Mouse (Mus musculus) limb, embryonic 12.5 days (tissue): ENCODE results near the gene Svop. TPM values are rescaled to one million over a fixed set of nuclear protein-coding genes. Genes with fewer than 3 reads are reported as not detected.

Experiments used
- ATAC-seq: fragments of 200-750 bp; cut with Nextera tagmentation; 2 replicates; pipeline ENCODE4 v1.8.0; 2017; ENCODE audit warnings: low read depth, moderate TSS enrichment; ENCODE audit not compliant: insufficient number of reproducible peaks, insufficient read depth, low FRiP score, low TSS enrichment
- H3K27ac ChIP-seq: fragments of 300-500 bp; sonication (generic); 2 replicates; pipeline ENCODE4 v1.5.1; 2016; ENCODE audit warnings: mild to moderate bottlenecking, moderate library complexity
- H3K27me3 ChIP-seq: fragments of 300-500 bp; sonication (generic); 2 replicates; pipeline ENCODE4 v1.6.1; 2016; ENCODE audit warnings: mild to moderate bottlenecking, moderate library complexity
- H3K36me3 ChIP-seq: fragments of 300-500 bp; sonication (generic); 2 replicates; pipeline ENCODE4 v1.6.1; 2016; ENCODE audit warnings: mild to moderate bottlenecking, moderate library complexity
- H3K4me1 ChIP-seq: fragments of 300-500 bp; sonication (generic); replicated peaks from 2 replicates; pipeline ENCODE4 v1.6.1; 2016
- H3K4me2 ChIP-seq: fragments of 300-500 bp; sonication (generic); 2 replicates; pipeline ENCODE4 v1.6.1; 2016; ENCODE audit warnings: mild to moderate bottlenecking, moderate library complexity
- H3K4me3 ChIP-seq: fragments of 300-500 bp; sonication (generic); replicated peaks from 2 replicates; pipeline ENCODE4 v1.5.1; 2016; ENCODE audit warnings: mild to moderate bottlenecking
- H3K9ac ChIP-seq: fragments of 300-500 bp; sonication (generic); replicated peaks from 2 replicates; pipeline ENCODE4 v1.6.1; 2016; ENCODE audit warnings: mild to moderate bottlenecking, moderate library complexity
- H3K9me3 ChIP-seq: fragments of 300-500 bp; sonication (generic); 2 replicates; pipeline ENCODE4 v1.6.1; 2016; ENCODE audit warnings: mild to moderate bottlenecking, moderate library complexity
- WGBS: fragments of 180-500 bp; shearing (Covaris S2); methylation state at CpG from one replicate; pipeline ENCODE4 v1.1.7; 2016; 5-methylcytosine and 5-hydroxymethylcytosine counted together
- polyA plus RNA-seq: library from polyadenylated mRNA; unstranded; fragments of >200 nt; fragmentation: Nextera tagmentation; extraction: Ambion mirVana; gene quantifications from 2 replicates; pipeline ENCODE4 v1.2.1, GENCODE M21; 2016

Svop gene
- polyA plus RNA-seq, 1 experiment from 2014 or later = 0.08 TPM

DNA sequence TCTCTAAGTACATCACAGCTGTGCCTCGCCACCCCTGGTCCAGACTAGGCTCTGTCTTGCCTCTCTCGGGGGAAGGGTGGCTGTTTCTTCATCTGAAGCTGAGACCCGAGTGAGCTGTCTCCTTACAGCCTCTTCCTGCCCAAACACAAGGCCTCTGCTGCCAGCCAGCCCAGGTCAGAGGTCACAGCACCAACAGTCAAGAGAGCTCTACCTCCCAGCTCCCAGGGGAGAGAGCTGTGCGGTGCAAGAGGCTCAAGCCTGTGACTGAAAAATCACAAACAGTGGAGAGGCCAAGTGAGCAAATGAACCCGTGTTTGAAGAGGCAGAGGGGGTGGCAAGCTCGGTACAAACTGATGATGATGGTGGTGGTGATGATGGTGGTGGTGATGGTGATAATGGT, 24.8 kb downstream of the Svop start:
- H3K27me3 ChIP-seq = no peaks in the 10 kb centered on the region
- H3K9me3 ChIP-seq = no peaks in the 10 kb centered on the region
- 39% methylated on average over 6 of the region's 6 CpGs for whole genome bisulfite sequencing
- H3K4me1 ChIP-seq = no peaks in the 10 kb centered on the region
- no peak overlapping the region for H3K27ac ChIP-seq
- ATAC-seq = no peak
- no peaks in the 10 kb centered on the region for H3K36me3 ChIP-seq
- H3K9ac ChIP-seq = no peak overlapping the region
- H3K4me2 ChIP-seq = no peak overlapping the region
- H3K4me3 ChIP-seq = no peak overlapping the region

DNA sequence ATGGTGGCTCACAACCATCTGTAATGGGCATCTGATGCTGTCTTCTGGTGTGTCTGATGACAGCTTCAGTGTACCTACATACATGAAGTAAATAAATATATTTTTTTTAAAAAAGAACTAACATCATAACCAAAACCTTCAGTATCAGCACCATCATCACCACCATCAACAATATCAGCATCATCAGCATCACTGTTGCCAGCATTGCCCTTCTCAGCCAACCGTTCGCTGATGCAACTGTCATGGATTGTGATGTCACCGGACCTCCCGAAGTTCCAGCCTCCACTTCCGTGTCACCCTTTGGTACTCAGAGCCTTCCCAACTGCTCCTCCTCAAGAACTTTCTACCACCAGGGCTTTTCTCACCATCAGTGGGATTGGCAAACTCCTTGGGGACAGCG, 26.2 kb downstream of the Svop start, which contains the start of gene Usp30:
Usp30 (plus strand) TSS at position 301 of the 400 bp plus-strand sequence.
- H3K4me3 ChIP-seq = no peak within 1 kb of the TSS
- H3K9me3 ChIP-seq = no peaks in the 10 kb centered on the region
- H3K36me3 ChIP-seq = no peaks in the 10 kb centered on the region
- H3K9ac ChIP-seq = no peak within 1 kb of the TSS
- WGBS = 87% methylated on average over 6 of the region's 6 CpGs
- H3K27ac ChIP-seq = no peak within 1 kb of the TSS
- H3K4me1 ChIP-seq = no peaks in the 10 kb centered on the region
- no peaks in the 10 kb centered on the region for H3K27me3 ChIP-seq
- ATAC-seq = no peak
- no peak within 1 kb of the TSS for H3K4me2 ChIP-seq

DNA sequence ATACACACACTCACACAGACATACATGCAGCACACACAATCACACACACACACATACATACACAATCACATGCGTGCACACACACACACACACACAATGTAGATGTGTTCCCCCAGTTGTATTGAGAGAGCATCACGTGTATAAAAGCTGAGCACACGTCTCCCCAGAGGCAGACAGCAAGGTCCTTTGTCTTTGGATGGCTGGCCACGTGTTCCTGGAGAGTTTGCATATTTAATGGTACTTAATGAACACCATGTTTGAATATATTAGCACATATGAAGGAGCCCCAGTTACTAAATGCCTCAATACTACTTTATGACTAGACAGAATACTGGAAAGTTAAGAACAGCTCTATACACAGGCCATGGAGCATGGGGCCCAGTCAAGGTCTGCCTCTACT, 27.4 kb downstream of the Svop start:
- 0 out of 2 replicates have a peak, but pooled peaks cover 5% of the 10 kb centered on the region for H3K27me3 ChIP-seq
- no peak overlapping the region for H3K9ac ChIP-seq
- no peak overlapping the region for H3K27ac ChIP-seq
- WGBS = 78% methylated on average over 4 of the region's 4 CpGs
- H3K4me3 ChIP-seq = no peak overlapping the region
- no peaks in the 10 kb centered on the region for H3K9me3 ChIP-seq
- no peaks in the 10 kb centered on the region for H3K4me1 ChIP-seq
- H3K36me3 ChIP-seq = no peaks in the 10 kb centered on the region
- H3K4me2 ChIP-seq = no peak overlapping the region
- ATAC-seq = no peak

- WGBS = 50% methylated on average over 7 of the region's 7 CpGs
- H3K9me3 ChIP-seq = no peaks in the 10 kb centered on the region
- H3K4me2 ChIP-seq = no peak overlapping the region
- no peaks in the 10 kb centered on the region for H3K4me1 ChIP-seq
- no peak overlapping the region for H3K9ac ChIP-seq
- 0 out of 2 replicates have a peak, but pooled peaks cover 5% of the 10 kb centered on the region for H3K27me3 ChIP-seq
- ATAC-seq = no peak
- H3K4me3 ChIP-seq = no peak overlapping the region
- H3K36me3 ChIP-seq = no peaks in the 10 kb centered on the region
- H3K27ac ChIP-seq = no peak overlapping the region
Measured at GRCm38 (mm10) chr5:114061675-114062074, 29.7 kb downstream of the Svop start.

- H3K9ac ChIP-seq = no peak overlapping the region
- no peak for ATAC-seq
- H3K4me1 ChIP-seq = no peaks in the 10 kb centered on the region
- H3K4me3 ChIP-seq = no peak overlapping the region
- H3K4me2 ChIP-seq = no peak overlapping the region
- 79% methylated on average over 9 of the region's 9 CpGs for WGBS
- no peaks in the 10 kb centered on the region for H3K9me3 ChIP-seq
- no peaks in the 10 kb centered on the region for H3K36me3 ChIP-seq
- H3K27me3 ChIP-seq = 0 out of 2 replicates have a peak, but pooled peaks cover 5% of the 10 kb centered on the region
- no peak overlapping the region for H3K27ac ChIP-seq
Measured at GRCm38 (mm10) chr5:114057129-114057731, 34.1 kb downstream of the Svop start.

- ATAC-seq = no peak
- H3K4me3 ChIP-seq = peak overlapping the region; percentile 10; the same call in 1 of the 2 replicates
- H3K4me1 ChIP-seq = no peaks in the 10 kb centered on the region; the same call in 1 of the 2 replicates
- H3K9ac ChIP-seq = no peak overlapping the region
- peak overlapping the region; percentile 18; the same call in 1 of the 2 replicates for H3K27ac ChIP-seq
- H3K27me3 ChIP-seq = 0 out of 2 replicates have a peak, but pooled peaks cover 2% of the 10 kb centered on the region
- no peaks in the 10 kb centered on the region for H3K9me3 ChIP-seq
- no peaks in the 10 kb centered on the region for H3K36me3 ChIP-seq
- peak overlapping the region; percentile 36 for H3K4me2 ChIP-seq
- 28% methylated on average over 9 of the region's 9 CpGs for WGBS
Measured at GRCm38 (mm10) chr5:114052246-114052761, 39.1 kb downstream of the Svop start.

- H3K4me3 ChIP-seq = no peak overlapping the region
- H3K9me3 ChIP-seq = no peaks in the 10 kb centered on the region
- H3K36me3 ChIP-seq = no peaks in the 10 kb centered on the region
- WGBS = 54% methylated on average over 12 of the region's 12 CpGs
- H3K4me2 ChIP-seq = no peak overlapping the region
- no peaks in the 10 kb centered on the region; the same call in 1 of the 2 replicates for H3K4me1 ChIP-seq
- H3K27me3 ChIP-seq = 0 out of 2 replicates have a peak, but pooled peaks cover 2% of the 10 kb centered on the region
- no peak overlapping the region for H3K27ac ChIP-seq
- no peak for ATAC-seq
- H3K9ac ChIP-seq = no peak overlapping the region
Measured at GRCm38 (mm10) chr5:114048731-114049308, 42.5 kb downstream of the Svop start.

DNA sequence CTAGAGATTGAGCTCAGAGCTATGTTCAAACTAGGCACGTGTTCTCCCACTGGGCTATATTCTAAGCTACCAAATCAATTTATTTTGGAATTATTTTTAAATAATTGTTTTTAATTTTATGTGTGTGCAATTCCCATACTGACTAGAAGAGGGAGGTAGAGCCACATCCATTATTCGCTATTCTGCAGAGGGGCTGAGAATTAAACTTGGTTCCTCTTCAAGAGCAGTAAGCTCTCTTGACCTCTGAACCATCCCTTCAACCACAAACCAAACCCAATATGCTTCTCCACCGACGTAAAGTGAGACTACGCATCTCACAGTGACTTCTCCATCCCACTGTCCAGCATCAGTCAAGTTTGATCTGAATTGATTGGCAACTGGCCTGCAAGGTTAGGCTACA, 44.2 kb downstream of the Svop start:
- H3K9ac ChIP-seq = no peak overlapping the region
- no peak overlapping the region for H3K27ac ChIP-seq
- 81% methylated on average over 5 of the region's 5 CpGs for WGBS

DNA sequence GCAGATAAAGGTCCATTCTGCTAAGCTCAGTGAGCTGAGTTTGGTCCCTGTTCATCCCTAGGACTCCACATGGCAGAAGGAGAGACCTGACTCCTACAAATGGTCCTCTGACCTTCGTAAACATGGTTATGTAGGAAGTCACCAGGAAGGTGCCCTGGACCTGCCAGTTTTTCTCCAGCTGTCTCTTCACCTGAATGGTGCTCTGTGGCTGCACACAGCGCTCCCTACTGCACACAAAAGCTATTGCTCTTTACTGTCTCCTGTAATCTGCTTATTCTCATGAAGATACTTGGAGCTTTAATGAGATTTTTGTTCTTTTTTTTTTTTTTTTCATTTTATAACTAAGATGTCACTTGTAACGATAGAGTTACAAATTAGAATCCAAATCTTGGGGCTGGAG, 44.8 kb downstream of the Svop start:
- H3K4me3 ChIP-seq = no peak overlapping the region
- WGBS = 58% methylated on average over 3 of the region's 3 CpGs
- ATAC-seq = no peak
- no peak overlapping the region for H3K27ac ChIP-seq
- H3K4me1 ChIP-seq = peaks cover 4% of the 10 kb centered on the region
- no peaks in the 10 kb centered on the region for H3K36me3 ChIP-seq
- no peak overlapping the region for H3K9ac ChIP-seq
- peaks cover 6% of the 10 kb centered on the region; the same call in 1 of the 2 replicates for H3K27me3 ChIP-seq
- H3K4me2 ChIP-seq = no peak overlapping the region
- H3K9me3 ChIP-seq = no peaks in the 10 kb centered on the region

More for the DNA sequence above, 44.2 kb downstream of the Svop start:
- H3K36me3 ChIP-seq = no peaks in the 10 kb centered on the region
- H3K27me3 ChIP-seq = peaks cover 6% of the 10 kb centered on the region; the same call in 1 of the 2 replicates
- no peak overlapping the region for H3K4me3 ChIP-seq
- no peak overlapping the region for H3K4me2 ChIP-seq
- no peaks in the 10 kb centered on the region for H3K9me3 ChIP-seq
- no peaks in the 10 kb centered on the region; the same call in 1 of the 2 replicates for H3K4me1 ChIP-seq
- no peak for ATAC-seq

DNA sequence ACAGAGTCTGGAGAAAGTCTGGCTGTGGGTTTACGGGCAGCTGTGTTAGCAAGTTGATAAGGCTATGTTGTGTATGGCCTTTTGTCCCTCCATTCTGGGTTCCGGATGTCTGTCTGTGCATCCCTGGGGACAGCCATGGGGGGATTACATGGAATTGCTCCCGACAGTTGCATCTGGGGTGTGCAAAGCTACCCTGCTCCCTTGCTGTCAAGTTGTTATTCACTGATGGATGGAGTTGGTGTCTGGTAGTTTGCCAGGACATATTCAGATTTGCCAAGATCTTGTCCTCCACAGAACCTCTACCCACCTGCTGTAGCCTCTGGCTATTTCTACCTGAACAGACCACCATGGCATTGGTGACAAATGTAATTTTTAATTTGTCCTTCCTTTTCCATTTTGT, 45.2 kb downstream of the Svop start:
- no peaks in the 10 kb centered on the region for H3K9me3 ChIP-seq
- WGBS = 70% methylated on average over 3 of the region's 3 CpGs
- H3K4me3 ChIP-seq = no peak overlapping the region
- peaks cover 6% of the 10 kb centered on the region; the same call in 1 of the 2 replicates for H3K27me3 ChIP-seq
- no peak for ATAC-seq
- no peak overlapping the region for H3K9ac ChIP-seq
- H3K27ac ChIP-seq = no peak overlapping the region
- H3K36me3 ChIP-seq = no peaks in the 10 kb centered on the region
- peaks cover 8% of the 10 kb centered on the region for H3K4me1 ChIP-seq
- H3K4me2 ChIP-seq = no peak overlapping the region

DNA sequence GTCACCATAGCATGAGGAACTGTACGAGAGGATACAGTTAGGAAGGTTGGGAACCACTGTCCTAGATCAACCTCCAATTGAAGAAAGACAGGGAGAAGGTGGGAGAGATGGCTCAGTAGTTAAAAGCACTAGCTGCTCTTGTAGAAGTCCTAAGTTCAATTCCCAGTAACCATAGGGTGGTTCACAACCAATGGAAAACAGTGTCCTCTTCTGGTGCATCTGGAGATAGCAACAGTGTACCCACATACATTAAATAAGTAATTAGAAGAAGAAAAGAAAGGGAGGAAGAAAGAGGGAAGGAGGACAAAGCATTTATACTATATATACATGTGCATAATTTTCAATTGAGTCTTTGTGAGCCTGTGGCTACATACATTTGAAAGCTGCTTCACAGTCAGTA, 46.2 kb downstream of the Svop start:
- no peak overlapping the region for H3K9ac ChIP-seq
- no peaks in the 10 kb centered on the region for H3K9me3 ChIP-seq

More for the DNA sequence above, 46.2 kb downstream of the Svop start:
- ATAC-seq = no peak
- no peaks in the 10 kb centered on the region for H3K36me3 ChIP-seq
- H3K4me1 ChIP-seq = peaks cover 11% of the 10 kb centered on the region
- no peak overlapping the region for H3K4me2 ChIP-seq
- H3K27me3 ChIP-seq = peaks cover 9% of the 10 kb centered on the region; the same call in 1 of the 2 replicates
- WGBS = 69% methylated on average over 1 of the region's 1 CpGs
- H3K27ac ChIP-seq = no peak overlapping the region
- H3K4me3 ChIP-seq = no peak overlapping the region
